Mouse (Mus musculus) liver, embryonic 14.5 days (tissue): Measurements from ENCODE around the gene Pou6f1. TPM values are rescaled to one million over a fixed set of nuclear protein-coding genes. Genes with fewer than 3 reads are reported as not detected.

Experiments
- ATAC-seq: fragments of 200-750 bp; cut with Nextera tagmentation; 2 replicates; pipeline ENCODE4 v1.8.0; 2017; ENCODE audit warnings: moderate number of reproducible peaks, mild to moderate bottlenecking, moderate library complexity; ENCODE audit not compliant: insufficient read depth
- DNase-seq, 3 experiments: peaks; one replicate each; pipeline ENCODE4 v3.0.0-alpha.2; 2012 to 2013; ENCODE audit warnings: low read depth in 3 of 3, low spot score in 3 of 3
- H3K27ac ChIP-seq: fragments of 300-500 bp; sonication (generic); 2 replicates; pipeline ENCODE4 v1.5.1; 2014; ENCODE audit warnings: moderate library complexity, mild to moderate bottlenecking, control low read depth, inconsistent platforms
- H3K27me3 ChIP-seq: fragments of 300-500 bp; sonication (generic); 2 replicates; pipeline ENCODE4 v1.6.1; 2014; ENCODE audit warnings: mild to moderate bottlenecking, low read length, moderate library complexity; ENCODE audit not compliant: control insufficient read depth, insufficient read depth
- H3K36me3 ChIP-seq: fragments of 300-500 bp; sonication (generic); replicated peaks from 2 replicates; pipeline ENCODE4 v1.6.1; 2014; ENCODE audit warnings: low read depth; ENCODE audit not compliant: control insufficient read depth, insufficient read depth
- H3K4me1 ChIP-seq, 2 experiments: fragments of 200-500 bp in 1 of 2; fragments of 300-500 bp in 1 of 2; sonication (generic) in 1 of 2; replicated peaks; 2 replicates each; pipeline ENCODE4 v1.6.1; 2012 to 2014; ENCODE audit warnings: antibody characterized with exemption in 1 of 2, inconsistent platforms in 1 of 2, low read length in 1 of 2; ENCODE audit not compliant: control insufficient read depth in 2 of 2, insufficient read depth in 2 of 2
- H3K4me2 ChIP-seq: fragments of 300-500 bp; sonication (generic); 2 replicates; pipeline ENCODE4 v1.6.1; 2014; ENCODE audit warnings: low read depth, mild to moderate bottlenecking, control low read depth, moderate library complexity
- H3K4me3 ChIP-seq, 2 experiments: fragments of 200-500 bp in 1 of 2; fragments of 300-500 bp in 1 of 2; sonication (generic) in 1 of 2; 2 replicates each; pipeline ENCODE4 v1.5.1; 2012 to 2014; ENCODE audit warnings: low read depth in 2 of 2, low read length in 2 of 2, mild to moderate bottlenecking in 2 of 2, control low read depth in 1 of 2, inconsistent platforms in 1 of 2, moderate library complexity in 1 of 2; ENCODE audit not compliant: insufficient read depth in 1 of 2
- H3K9ac ChIP-seq: fragments of 300-500 bp; sonication (generic); replicated peaks from 2 replicates; pipeline ENCODE4 v1.6.1; 2014; ENCODE audit warnings: mild to moderate bottlenecking, control low read depth, moderate library complexity
- H3K9me3 ChIP-seq: fragments of 300-500 bp; sonication (generic); 2 replicates; pipeline ENCODE4 v1.6.1; 2016; ENCODE audit warnings: low read length, mixed read lengths; ENCODE audit not compliant: control insufficient read depth
- CTCF ChIP-seq: IDR thresholded peaks from 2 replicates; pipeline ENCODE4 v1.5.1; 2016; ENCODE audit warnings: antibody characterized with exemption, low read depth, control low read depth
- EP300 ChIP-seq: IDR thresholded peaks from 2 replicates; pipeline ENCODE4 v1.6.1; 2016; ENCODE audit warnings: antibody characterized with exemption, low read depth
- WGBS: fragments of 180-500 bp; shearing (Covaris S2); extraction: QIAGEN DNeasy Blood & Tissue Kit; methylation state at CpG from one replicate; pipeline ENCODE4 v1.1.7; 2014; ENCODE audit not compliant: insufficient replicate concordance; 5-methylcytosine and 5-hydroxymethylcytosine counted together
- polyA plus RNA-seq, 2 experiments: library from polyadenylated mRNA; depleted of rRNA in 1 of 2; stranded (reverse) in 1 of 2; unstranded in 1 of 2; fragments of >200 nt; fragmentation: Nextera tagmentation in 1 of 2; extraction: Ambion mirVana in 1 of 2; gene quantifications; 2 replicates each; pipeline versions ENCODE4 v1.2.1 to v1.2.3; 2012 to 2014

Gene Pou6f1
- polyA plus RNA-seq, 2 experiments, result 0.39 to 0.46 TPM

- H3K4me2 ChIP-seq, result no peak overlapping the region
- ATAC-seq (no peak), DNase-seq (no peak)
- no peaks in the 10 kb centered on the region for H3K4me1 ChIP-seq
- no peaks in the 10 kb centered on the region for H3K36me3 ChIP-seq
- 38% methylated on average over 8 of the region's 8 CpGs for WGBS
- H3K27me3 ChIP-seq, result no peaks in the 10 kb centered on the region; the same call in 1 of the 2 replicates
- H3K9me3 ChIP-seq, result no peaks in the 10 kb centered on the region
- H3K27ac ChIP-seq, result no peak overlapping the region
- no peak for TF ChIP-seq CTCF
- TF ChIP-seq EP300, result no peak
- no peak overlapping the region for H3K4me3 ChIP-seq
- H3K9ac ChIP-seq, result no peak overlapping the region
Measured at GRCm38 (mm10) chr15:100590436-100590835, 9.3 kb downstream of the Pou6f1 start.

GRCm38 (mm10) chr15:100588297-100588696, 11.5 kb downstream of the Pou6f1 start:
- ATAC-seq (no peak), DNase-seq (no peak)
- no peaks in the 10 kb centered on the region for H3K9me3 ChIP-seq
- no peak overlapping the region for H3K27ac ChIP-seq
- 25% methylated on average over 6 of the region's 6 CpGs for WGBS
- H3K4me1 ChIP-seq, result no peaks in the 10 kb centered on the region
- H3K36me3 ChIP-seq, result no peaks in the 10 kb centered on the region
- no peak overlapping the region for H3K4me2 ChIP-seq
- TF ChIP-seq EP300 (no peak), CTCF (no peak)
- H3K4me3 ChIP-seq, result no peak overlapping the region
- no peaks in the 10 kb centered on the region; the same call in 1 of the 2 replicates for H3K27me3 ChIP-seq
- H3K9ac ChIP-seq, result no peak overlapping the region

GRCm38 (mm10) chr15:100587166-100587565, 12.6 kb downstream of the Pou6f1 start:
- Histone ChIP-seq H3K9ac (no peak overlapping the region), H3K4me1 (no peaks in the 10 kb centered on the region), H3K36me3 (no peaks in the 10 kb centered on the region), H3K4me2 (no peak overlapping the region), H3K27ac (no peak overlapping the region), H3K9me3 (no peaks in the 10 kb centered on the region), H3K4me3 (no peak overlapping the region), H3K27me3 (no peaks in the 10 kb centered on the region)
- no peak for DNase-seq
- ATAC-seq, result no peak
- 82% methylated on average over 4 of the region's 4 CpGs for WGBS
- TF ChIP-seq EP300 (no peak), CTCF (no peak)

- Histone ChIP-seq H3K36me3 (no peaks in the 10 kb centered on the region), H3K4me1 (no peaks in the 10 kb centered on the region), H3K9me3 (no peaks in the 10 kb centered on the region), H3K9ac (no peak overlapping the region), H3K4me2 (no peak overlapping the region), H3K27ac (no peak overlapping the region), H3K27me3 (no peaks in the 10 kb centered on the region), H3K4me3 (no peak overlapping the region)
- no peak for ATAC-seq
- no peak for TF ChIP-seq CTCF
- no peak for TF ChIP-seq EP300
- WGBS, result 79% methylated on average over 16 of the region's 16 CpGs
- DNase-seq, result no peak
Measured at GRCm38 (mm10) chr15:100585931-100586330, 13.9 kb downstream of the Pou6f1 start.

- TF ChIP-seq EP300 (no peak), CTCF (no peak)
- ATAC-seq (no peak), DNase-seq (no peak)
- H3K9me3 ChIP-seq, result no peaks in the 10 kb centered on the region
- no peak overlapping the region for H3K4me3 ChIP-seq
- no peaks in the 10 kb centered on the region; the same call in 1 of the 2 replicates for H3K27me3 ChIP-seq
- no peaks in the 10 kb centered on the region for H3K36me3 ChIP-seq
- H3K9ac ChIP-seq, result no peak overlapping the region
- no peak overlapping the region for H3K27ac ChIP-seq
- H3K4me1 ChIP-seq, result no peaks in the 10 kb centered on the region
- WGBS, result 76% methylated on average over 10 of the region's 10 CpGs
- no peak overlapping the region for H3K4me2 ChIP-seq
Measured at GRCm38 (mm10) chr15:100580108-100580507, 19.7 kb downstream of the Pou6f1 start.
